Mouse (Mus musculus) bone marrow, adult 2 months (tissue): Measurements from ENCODE around the gene Parp3.

Source experiments
- CTCF ChIP-seq: fragments of 200-500 bp; IDR thresholded peaks from 2 replicates; pipeline ENCODE4 v1.5.1; 2011; ENCODE audit warnings: low read length, control low read depth; ENCODE audit not compliant: control insufficient read depth, insufficient read depth
- POLR2A ChIP-seq: fragments of 200-500 bp; IDR thresholded peaks from 2 replicates; pipeline ENCODE4 v1.6.1; 2011; ENCODE audit warnings: low read depth, mild to moderate bottlenecking, control low read depth, low read length, borderline replicate concordance; ENCODE audit not compliant: control insufficient read depth

DNA sequence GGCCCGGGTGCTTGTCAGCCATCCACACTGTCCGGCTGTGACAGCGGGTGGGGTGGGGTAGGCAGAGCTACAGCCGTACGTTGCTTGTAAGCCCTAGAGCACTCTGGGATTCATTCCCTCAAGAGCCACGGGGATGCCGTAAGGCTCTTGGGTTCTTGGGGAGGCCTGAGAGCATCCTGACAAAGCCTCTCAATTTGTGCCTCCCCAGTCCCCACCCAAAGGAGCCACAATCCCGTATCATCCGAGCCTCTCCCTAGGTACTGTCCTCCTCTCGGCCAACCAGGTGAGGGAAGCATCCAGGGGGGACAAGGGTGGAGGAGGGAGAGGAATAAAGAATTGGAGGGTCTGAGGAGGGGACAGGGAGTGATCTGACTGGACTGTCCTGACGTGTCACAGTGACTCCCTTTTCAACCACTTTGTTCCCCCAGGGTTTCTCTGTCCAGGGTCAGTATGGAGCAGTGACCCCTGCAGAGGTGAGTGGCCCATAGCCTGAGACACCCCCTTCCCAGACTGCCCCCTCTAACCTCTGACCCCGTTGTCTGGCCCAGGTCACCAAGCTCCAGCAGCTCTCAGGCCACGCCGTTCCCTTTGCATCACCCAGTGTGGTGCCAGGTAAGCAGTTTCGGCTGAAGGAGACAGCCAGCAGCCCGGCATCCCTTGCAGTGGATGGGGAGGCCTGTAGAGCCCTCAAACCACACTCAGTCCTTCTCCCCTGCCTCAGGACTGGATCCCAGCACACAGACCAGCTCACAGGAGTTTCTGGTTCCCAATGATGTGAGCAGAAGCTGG lies 14.9 kb downstream of the Parp3 start:
- TF ChIP-seq POLR2A (no peak), CTCF (no peak)
